Mouse (Mus musculus) small intestine, adult 2 months (tissue): ENCODE data around the gene Atxn7.

Experiments used
- CTCF ChIP-seq: fragments of 200-500 bp; IDR thresholded peaks from 2 replicates; pipeline ENCODE4 v1.5.1; 2012; ENCODE audit warnings: low read depth, mild to moderate bottlenecking, control low read depth, inconsistent platforms, low read length, moderate library complexity, mixed read lengths; ENCODE audit not compliant: insufficient replicate concordance, insufficient read length; ENCODE audit errors: extremely low read depth
- POLR2A ChIP-seq: fragments of 200-500 bp; IDR thresholded peaks from 2 replicates; pipeline ENCODE4 v1.6.1; 2012; ENCODE audit warnings: low read depth, mild to moderate bottlenecking, control low read depth, inconsistent platforms, low read length, moderate library complexity

- TF ChIP-seq CTCF (no peak), POLR2A (no peak)
Measured at GRCm38 (mm10) chr14:13971644-13972234, 10.5 kb downstream of the Atxn7 start.
